ENCODE assay signal across 15 mouse cellular contexts in the genomic region with DNA sequence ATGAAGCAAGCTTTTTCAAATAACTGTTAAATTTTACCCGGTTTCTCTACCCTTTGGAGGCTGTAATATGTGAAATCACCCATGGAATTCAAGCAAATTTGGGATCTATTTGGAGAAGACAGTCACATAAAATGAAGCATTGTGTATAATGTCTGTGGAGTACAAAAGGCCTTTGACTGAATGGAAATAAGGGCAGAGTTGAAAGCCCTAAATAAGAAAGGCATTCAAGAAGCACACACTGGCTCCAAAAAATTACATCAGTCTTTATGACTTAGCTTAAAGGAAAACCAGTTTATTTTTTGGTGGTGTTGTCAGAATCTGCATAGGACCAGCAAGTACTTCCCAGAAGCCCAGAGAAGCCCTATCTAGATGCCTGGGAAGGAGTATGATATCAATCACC.
"Had no signal": no experiment of that assay in that cellular context is flagged by ENCODE, and none has a peak within 500 bp of the region (broad histone marks: within the 10 kb centered on the region; RNA-seq: fewer than 3 reads in every experiment).

No protein-coding gene starts in this region.

- H3K27me3 ChIP-seq: liver, embryonic 13.5 days; midbrain, embryonic 15.5 days; neural tube, embryonic 13.5 days; stomach, embryonic 15.5 days had no signal

- H3K36me3 ChIP-seq: liver, embryonic 13.5 days; midbrain, embryonic 10.5 days; midbrain, embryonic 15.5 days; neural tube, embryonic 13.5 days; stomach, embryonic 15.5 days had no signal

- H3K4me1 ChIP-seq: liver, embryonic 13.5 days; midbrain, embryonic 15.5 days; neural tube, embryonic 13.5 days; stomach, embryonic 15.5 days had no signal

- DNase-seq: kidney, adult 18-20 months; kidney, adult 9 months; kidney, postnatal 14 days; liver, embryonic 13.5 days; lung, adult 2 months; retina, postnatal 1 day; right cerebral cortex, postnatal 25 days; spleen, adult 18-20 months; thymus, adult 18-20 months; thymus, postnatal 36 days had no signal

- ATAC-seq: midbrain, embryonic 15.5 days had no signal

- H3K4me3 ChIP-seq: liver, embryonic 13.5 days; midbrain, embryonic 10.5 days; midbrain, embryonic 15.5 days; neural tube, embryonic 13.5 days; stomach, embryonic 15.5 days had no signal

- H3K9me3 ChIP-seq: liver, embryonic 13.5 days; midbrain, embryonic 10.5 days; midbrain, embryonic 15.5 days; neural tube, embryonic 13.5 days; stomach, embryonic 15.5 days had no signal

- H3K4me2 ChIP-seq: liver, embryonic 13.5 days; midbrain, embryonic 15.5 days; neural tube, embryonic 13.5 days; stomach, embryonic 15.5 days had no signal

- H3K27ac ChIP-seq: liver, embryonic 13.5 days; macrophage; midbrain, embryonic 10.5 days; midbrain, embryonic 15.5 days; neural tube, embryonic 13.5 days; stomach, embryonic 15.5 days had no signal

- H3K9ac ChIP-seq: liver, embryonic 13.5 days; midbrain, embryonic 15.5 days; neural tube, embryonic 13.5 days; stomach, embryonic 15.5 days had no signal
